Mouse (Mus musculus): ENCODE data around the gene Pmepa1. TPM values are rescaled to one million over a fixed set of nuclear protein-coding genes. Genes with fewer than 3 reads are reported as not detected.
A peak's percentile ranks its signal among the peaks of the same experiment; 100 is the strongest.

The Pmepa1 gene
- total RNA-seq, 4 experiments from 2014 or later, result 29.4 to 57.0 (median 38.3) TPM

- DNase-seq, result no peak
Measured at GRCm38 (mm10) chr2:173251675-173252074, 24.7 kb downstream of the Pmepa1 start.

DNA sequence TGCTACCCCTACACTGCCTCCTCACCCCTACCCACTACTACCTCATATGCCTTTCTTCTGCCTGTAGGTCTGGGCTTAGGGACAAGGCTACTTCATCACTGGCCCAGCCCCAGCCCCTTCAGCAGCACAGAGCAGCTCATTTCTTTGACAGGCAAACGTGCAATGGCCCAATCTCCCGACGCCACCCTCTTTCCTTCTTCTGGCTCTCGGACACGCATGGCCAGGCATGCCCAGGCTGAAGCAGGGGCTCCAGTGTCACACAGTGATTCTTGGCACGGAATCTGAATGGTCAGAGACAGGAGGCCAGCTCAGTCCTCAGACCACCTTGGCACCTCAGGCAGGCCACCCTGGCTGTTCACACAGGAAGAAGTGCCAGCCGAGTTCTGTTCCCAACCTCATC, 25.2 kb downstream of the Pmepa1 start:
- no peak for DNase-seq

DNA sequence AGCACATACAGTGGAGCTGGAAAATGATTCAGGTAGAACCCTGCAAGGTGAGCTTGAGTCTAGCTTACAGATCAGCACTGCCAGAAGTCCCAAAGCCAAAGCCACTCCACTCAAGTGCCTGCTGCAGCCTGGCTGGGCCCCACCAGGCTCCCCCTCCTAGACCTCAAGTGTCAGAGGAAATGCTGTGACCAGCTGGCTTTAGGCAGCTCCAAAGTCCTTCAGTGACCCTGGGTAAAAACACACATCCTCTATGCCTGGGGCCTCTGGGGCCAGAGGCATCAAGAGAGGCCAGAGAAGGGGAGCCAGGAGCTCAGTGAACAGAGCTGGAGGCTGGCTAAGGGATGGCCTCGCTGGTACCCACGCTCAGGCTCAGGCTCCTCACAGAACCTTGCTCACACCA, 25.9 kb downstream of the Pmepa1 start:
- DNase-seq, result no peak

GRCm38 (mm10) chr2:173249965-173250364, 26.4 kb downstream of the Pmepa1 start:
- no peak for DNase-seq

- DNase-seq, result no peak
Measured at GRCm38 (mm10) chr2:173249386-173249785, 26.9 kb downstream of the Pmepa1 start.

DNA sequence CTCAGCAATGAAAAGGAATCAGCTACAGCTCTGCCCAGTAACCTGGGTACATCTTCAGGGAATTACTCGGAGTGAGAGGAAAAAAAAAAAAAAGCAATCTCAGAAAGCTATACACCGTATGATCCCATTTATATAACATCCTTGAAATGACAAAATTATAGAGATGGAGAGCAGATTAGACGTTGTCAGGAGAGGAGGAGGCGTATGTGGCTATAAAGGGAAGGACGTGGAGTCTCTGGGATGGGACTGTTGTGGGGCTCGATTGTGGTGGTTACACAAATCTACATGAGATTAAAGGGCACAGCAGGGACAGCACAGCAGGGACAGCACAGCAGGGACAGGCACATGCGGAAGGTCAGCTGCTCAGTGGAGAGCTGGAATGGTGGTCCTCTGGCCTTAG, 27.5 kb downstream of the Pmepa1 start:
- no peak for DNase-seq

GRCm38 (mm10) chr2:173247911-173248310, 28.4 kb downstream of the Pmepa1 start:
- DNase-seq, result no peak

DNA sequence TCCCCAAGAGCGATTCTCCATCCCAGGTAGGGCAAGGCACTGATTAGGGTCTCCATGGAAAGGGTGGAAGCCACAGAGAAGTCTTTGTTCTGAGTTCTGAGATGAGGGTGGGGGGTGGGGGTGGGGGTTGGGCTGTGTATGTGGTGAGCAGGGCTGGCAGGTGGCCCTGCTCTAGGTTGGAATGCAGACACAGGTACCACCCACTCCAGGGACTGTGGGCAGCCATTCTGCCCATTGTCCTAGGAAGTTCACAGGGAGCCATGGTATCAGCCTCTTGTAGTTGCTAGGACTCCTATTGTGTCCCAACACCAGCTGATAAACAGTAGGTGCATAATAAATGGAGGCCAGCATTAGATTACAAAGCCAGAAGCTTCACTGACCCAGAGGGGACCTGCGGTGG, 29.1 kb downstream of the Pmepa1 start:
- no peak for DNase-seq

DNA sequence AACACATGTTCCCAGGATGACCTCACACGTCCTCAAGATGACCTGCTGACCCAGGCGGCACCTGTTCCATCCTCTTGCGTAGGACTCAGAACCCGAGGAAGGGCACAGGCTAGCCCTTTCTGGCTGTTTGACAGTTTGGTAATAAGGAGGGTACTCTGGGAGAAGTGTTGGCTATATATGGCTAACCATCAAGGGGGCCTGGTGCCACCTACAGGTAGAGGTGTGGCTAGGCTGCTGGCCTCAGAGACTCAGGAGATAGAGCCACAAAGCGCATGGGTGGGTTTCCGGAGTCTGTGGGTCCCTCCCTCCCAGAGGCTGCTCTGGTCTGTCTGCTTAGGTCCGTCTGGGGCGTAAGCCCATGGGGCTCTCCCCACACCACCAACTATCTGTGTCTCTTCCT, 29.6 kb downstream of the Pmepa1 start:
- no peak for DNase-seq

DNA sequence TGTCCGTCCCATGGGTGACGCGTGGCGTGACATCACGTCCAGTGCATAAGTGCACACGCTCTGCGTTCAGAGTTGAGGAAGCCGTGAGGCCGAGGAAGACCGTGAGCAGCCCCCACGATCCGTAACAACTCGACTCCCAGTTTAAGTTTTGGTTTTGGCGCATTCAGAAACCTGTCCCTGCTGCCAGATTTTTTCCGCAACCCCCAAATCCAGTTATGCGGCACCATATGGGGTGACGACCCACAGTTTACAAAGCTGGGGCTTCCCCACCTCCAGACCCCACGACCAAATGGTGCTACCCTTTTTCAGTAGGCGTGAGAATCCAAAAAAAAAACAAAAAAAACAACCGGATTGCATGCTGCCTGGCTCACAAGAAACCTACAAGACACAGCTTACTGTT, 31.1 kb downstream of the Pmepa1 start:
- DNase-seq, result no peak

DNA sequence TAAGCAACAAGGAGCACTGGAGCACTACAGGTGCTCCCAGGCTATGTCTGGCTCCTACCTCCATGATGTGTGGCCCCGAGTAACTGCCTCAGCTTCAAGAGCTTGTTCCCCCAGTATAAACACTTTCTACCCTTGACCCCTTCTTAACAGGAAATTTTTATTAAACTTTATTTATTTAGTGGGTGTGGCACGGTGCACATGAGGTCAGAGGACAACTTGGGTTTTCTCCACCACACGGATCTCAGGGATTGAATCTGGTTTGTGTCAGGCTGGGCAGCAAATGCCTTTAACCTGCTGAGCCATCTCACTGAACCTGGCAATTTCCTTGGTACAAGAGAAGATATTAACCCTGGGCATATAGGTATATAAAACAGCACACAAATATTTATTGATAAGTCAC, 32.2 kb downstream of the Pmepa1 start:
- DNase-seq, result no peak

- DNase-seq, result no peak
Measured at GRCm38 (mm10) chr2:173243616-173244015, 32.7 kb downstream of the Pmepa1 start.

GRCm38 (mm10) chr2:173242874-173243273, 33.5 kb downstream of the Pmepa1 start:
- DNase-seq, result no peak

- no peak for DNase-seq
Measured at GRCm38 (mm10) chr2:173240738-173241137, 35.6 kb downstream of the Pmepa1 start.

- DNase-seq, result no peak
Measured at GRCm38 (mm10) chr2:173238522-173238921, 37.8 kb downstream of the Pmepa1 start.

DNA sequence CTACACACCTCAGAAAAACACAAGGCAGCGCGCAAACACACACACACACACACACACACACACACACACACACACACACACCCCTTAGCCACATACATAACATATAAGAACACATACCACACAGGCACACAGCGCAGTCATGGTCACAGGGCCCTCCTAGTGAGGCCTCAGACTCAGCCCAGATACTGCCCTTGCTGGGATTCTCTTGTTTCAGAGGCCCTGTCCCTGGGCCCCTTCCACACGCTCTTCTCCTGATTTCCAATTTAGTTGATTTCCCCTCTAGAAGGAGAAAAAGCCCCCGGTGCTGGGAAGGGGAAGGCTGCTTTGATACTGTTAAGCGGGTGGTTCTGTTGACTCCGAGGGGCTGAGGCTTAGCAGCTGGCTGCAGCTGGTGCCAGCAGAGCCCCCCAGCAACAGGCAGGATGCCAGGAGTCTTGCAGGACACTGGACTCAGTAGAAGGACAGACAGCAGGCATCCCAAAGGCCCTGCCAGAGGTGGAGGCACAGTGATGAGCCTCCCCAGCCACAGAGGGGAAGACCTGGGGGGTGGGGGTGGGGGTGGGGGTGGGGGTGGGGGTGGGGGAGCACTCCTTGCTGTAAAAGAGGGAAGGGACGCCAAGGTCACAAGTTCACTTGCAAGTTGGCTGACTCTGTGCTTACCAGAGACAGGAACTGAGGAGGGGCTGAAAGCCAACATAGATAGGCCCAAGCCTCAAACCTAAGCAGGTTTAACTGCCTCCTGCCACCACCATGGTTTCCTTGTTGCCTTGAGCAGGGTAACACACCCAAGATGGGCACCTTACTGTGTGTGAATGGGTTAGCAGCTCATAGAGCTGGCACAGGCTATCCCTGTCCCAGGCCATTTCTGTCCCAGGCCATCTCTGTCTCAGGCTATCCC, 40.6 kb downstream of the Pmepa1 start:
- DNase-seq, result no peak

- no peak for DNase-seq
Measured at GRCm38 (mm10) chr2:173232766-173233099, 43.6 kb downstream of the Pmepa1 start.

- DNase-seq, result no peak
Measured at GRCm38 (mm10) chr2:173232065-173232765, 44.1 kb downstream of the Pmepa1 start.

DNA sequence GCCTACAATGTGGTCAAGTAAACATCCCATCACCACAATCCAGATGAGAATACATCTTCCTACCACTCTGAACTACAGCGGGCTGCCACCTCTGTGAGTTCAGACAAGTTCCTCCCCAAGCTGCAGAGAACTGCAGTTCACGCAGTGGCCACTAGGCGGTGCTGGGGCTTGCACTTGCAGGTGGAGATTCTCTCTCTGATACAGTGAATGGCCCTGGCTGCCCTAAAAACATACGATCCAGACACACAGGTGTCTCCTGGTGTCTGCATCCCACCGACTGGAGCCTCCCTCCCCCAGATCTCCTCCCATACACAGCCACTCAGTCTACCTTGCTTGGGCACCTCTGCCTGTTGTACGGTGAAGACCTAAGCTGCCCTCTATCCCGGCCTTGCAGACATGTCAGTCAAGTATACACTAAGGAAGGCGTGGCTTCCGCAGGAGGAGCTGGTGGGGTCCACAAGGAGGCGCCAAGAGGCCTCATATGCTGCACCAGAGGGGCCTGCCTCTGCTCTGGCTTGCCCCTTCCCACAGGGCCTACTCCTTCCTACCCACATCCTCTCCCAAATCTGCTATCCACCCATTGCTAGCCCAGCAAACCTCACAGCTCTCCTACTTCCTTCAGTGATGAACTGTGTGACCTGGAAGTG, 46.6 kb downstream of the Pmepa1 start:
- DNase-seq, result peak; percentile 79

DNA sequence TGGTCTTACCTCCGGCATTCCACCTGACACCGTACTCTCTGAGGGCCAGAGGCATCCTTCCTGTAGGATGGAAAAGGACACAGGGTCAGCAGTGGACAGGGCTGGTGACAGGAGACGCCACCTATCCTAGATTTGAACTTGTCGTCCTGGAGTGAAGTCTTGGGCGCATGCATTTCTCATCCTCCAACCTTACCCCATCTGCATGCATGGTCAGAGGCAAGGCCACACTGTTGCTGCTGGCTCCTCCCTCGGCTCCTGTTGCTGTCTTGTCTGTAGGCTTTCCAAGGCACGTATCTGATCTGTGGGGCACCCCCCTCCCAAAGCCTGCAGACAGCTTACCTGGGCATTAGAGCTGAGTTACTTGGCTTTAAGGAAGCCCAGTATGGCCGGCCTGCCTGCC, 47.8 kb downstream of the Pmepa1 start:
- DNase-seq, result no peak

DNA sequence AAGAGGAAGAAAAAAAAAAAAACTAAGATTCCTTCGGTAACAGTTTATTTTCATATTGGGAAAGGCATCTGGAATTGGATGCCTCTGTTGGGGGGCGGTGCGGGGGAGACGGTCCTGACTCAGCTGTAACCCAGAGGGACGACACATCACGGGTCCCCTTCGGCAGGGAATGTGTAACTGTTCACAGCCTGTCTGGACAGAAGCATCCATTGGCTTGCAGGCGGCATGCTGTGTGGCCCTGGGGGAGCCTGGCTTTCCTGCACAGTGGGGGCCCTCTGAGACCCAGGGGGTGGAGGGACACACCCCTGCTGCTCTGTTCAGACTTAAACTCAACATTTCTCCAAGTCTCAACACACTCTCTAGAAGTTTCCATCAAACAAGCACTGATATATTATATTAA, 49.5 kb downstream of the Pmepa1 start:
- DNase-seq, result no peak

- no peak for DNase-seq
Measured at GRCm38 (mm10) chr2:173225906-173226305, 50.4 kb downstream of the Pmepa1 start.

DNA sequence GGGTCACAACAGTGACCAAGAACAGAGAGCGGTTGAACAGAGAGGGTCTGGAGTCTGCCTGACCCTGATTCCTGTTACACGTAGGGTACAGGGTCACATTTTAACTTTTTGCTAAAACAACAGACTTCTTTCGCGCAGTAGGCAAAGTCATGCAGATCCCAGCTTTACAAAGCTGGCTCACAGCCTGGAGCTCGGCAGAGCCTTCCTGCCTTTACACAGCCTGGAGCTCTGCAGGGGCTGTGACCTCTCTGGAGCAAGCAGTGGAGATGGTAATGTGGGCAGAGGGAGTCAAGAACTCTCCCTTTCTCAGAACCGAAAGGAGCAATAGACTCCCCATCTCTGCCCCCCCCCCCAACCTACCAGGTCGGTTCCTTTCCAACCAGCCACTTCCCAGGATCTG, 51.5 kb downstream of the Pmepa1 start:
- DNase-seq, result no peak

DNA sequence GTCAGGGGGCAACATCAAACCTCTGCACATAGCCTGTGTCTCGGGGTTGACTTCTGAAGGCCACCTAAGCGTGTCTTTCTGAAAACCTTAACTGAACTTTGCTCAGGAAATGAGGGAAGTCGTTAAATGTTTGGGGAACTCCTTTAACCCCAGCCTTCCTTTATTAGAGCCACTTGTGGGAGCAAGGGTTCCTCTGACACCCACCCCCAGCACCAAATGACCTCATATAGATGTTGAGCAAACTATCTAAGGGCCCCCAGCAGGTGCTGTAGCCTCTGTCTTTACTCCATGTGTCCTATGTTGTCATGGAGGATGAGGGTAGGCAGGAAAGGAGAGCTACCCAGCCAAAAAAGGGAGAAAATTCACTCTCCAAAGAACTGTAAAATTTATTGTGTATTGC, 52.2 kb downstream of the Pmepa1 start:
- DNase-seq, result no peak
